Mouse (Mus musculus): Measurements from ENCODE around the gene Ppif. TPM values are rescaled to one million over a fixed set of nuclear protein-coding genes. Genes with fewer than 3 reads are reported as not detected.

Gene Ppif
- polyA plus RNA-seq, 1 experiment, result not detected

DNA sequence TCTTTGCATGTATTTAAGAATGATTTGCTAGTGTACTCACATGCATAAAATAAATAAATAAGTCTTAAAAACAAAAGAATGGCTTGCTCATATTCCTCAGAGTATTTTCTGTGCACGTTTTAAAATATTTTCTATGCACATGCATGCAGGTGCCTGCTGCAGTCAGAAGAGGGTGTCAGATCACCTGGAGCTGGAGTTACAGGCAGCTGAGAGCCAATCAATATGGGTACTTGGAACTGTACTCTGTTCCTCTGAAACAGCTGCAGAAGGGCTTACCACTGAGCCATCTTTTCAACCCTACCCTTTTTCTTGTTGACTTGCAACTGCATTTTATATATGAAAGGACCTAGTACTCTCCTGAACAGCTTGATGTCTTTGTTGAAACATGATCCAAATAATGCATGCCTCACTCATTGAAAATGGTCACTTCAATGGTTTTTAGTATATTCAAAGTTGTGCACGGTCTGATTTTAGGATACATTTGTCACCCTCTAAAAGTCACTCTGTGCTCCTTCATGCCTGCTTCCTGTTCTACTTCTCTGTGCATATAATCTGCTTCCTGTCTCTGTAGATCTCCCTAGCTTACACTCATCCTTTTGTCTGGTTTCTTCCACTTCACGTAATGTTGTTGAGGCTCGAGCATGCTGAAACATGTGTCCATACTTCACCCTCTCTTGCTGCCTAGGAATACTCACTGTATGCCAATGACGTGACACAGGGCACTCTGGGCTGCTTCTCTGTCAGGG lies 27.2 kb downstream of the Ppif start:
- TF ChIP-seq CTCF (IDR thresholded peaks at IDR 0.05; ENCODE audit: insufficient read depth, low read depth, low read length), result no peak
- no peak for TF ChIP-seq POLR2A (IDR thresholded peaks at IDR 0.05; ENCODE audit: insufficient read depth, low read depth, low read length)
- H3K4me1 ChIP-seq (ENCODE audit: control insufficient read depth, insufficient read depth, low read length), result peaks cover 38% of the 10 kb centered on the region
- H3K4me3 ChIP-seq (ENCODE audit: insufficient read depth, low read depth, low read length), result no peak overlapping the region
- H3K27ac ChIP-seq (ENCODE audit: insufficient read depth, low read depth, low read length), result no peak overlapping the region
- 92% methylated on average over 5 of the region's 5 CpGs for WGBS

GRCm38 (mm10) chr14:25725032-25725497 lies 31.1 kb downstream of the Ppif start:
- H3K27ac ChIP-seq (ENCODE audit: insufficient read depth, low read depth, low read length), result no peak overlapping the region
- H3K4me1 ChIP-seq (ENCODE audit: control insufficient read depth, insufficient read depth, low read length), result peaks cover 15% of the 10 kb centered on the region
- no peak overlapping the region for H3K4me3 ChIP-seq (ENCODE audit: insufficient read depth, low read depth, low read length)
- TF ChIP-seq CTCF (IDR thresholded peaks at IDR 0.05; ENCODE audit: insufficient read depth, low read depth, low read length) (no peak), POLR2A (IDR thresholded peaks at IDR 0.05; ENCODE audit: insufficient read depth, low read depth, low read length) (no peak)
- WGBS, result 78% methylated on average over 11 of the region's 11 CpGs

DNA sequence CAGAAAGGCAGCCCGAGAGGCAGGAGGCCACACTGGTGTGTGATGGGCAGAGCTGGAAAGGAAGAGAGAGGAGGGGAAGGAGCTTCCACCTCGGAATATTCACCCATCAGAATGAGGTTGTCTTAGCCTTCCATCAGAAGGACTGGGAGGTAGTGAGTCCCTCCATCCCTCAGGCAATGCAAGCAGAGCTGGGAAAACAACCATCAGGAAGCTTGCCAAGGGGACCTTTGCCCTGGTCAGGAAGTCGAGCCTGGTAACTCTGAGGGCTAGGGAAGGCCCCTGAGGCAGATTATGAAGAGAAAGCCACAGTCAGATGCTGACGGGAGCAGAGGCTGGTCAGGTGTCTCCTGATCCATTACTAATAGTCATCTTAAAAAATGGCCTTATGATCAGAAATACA lies 31.7 kb downstream of the Ppif start:
- Histone ChIP-seq H3K4me3 (ENCODE audit: insufficient read depth, low read depth, low read length) (no peak overlapping the region), H3K4me1 (ENCODE audit: control insufficient read depth, insufficient read depth, low read length) (peaks cover 15% of the 10 kb centered on the region), H3K27ac (ENCODE audit: insufficient read depth, low read depth, low read length) (no peak overlapping the region)
- 59% methylated on average over 4 of the region's 4 CpGs for WGBS
- TF ChIP-seq POLR2A (IDR thresholded peaks at IDR 0.05; ENCODE audit: insufficient read depth, low read depth, low read length) (no peak), CTCF (IDR thresholded peaks at IDR 0.05; ENCODE audit: insufficient read depth, low read depth, low read length) (no peak)

DNA sequence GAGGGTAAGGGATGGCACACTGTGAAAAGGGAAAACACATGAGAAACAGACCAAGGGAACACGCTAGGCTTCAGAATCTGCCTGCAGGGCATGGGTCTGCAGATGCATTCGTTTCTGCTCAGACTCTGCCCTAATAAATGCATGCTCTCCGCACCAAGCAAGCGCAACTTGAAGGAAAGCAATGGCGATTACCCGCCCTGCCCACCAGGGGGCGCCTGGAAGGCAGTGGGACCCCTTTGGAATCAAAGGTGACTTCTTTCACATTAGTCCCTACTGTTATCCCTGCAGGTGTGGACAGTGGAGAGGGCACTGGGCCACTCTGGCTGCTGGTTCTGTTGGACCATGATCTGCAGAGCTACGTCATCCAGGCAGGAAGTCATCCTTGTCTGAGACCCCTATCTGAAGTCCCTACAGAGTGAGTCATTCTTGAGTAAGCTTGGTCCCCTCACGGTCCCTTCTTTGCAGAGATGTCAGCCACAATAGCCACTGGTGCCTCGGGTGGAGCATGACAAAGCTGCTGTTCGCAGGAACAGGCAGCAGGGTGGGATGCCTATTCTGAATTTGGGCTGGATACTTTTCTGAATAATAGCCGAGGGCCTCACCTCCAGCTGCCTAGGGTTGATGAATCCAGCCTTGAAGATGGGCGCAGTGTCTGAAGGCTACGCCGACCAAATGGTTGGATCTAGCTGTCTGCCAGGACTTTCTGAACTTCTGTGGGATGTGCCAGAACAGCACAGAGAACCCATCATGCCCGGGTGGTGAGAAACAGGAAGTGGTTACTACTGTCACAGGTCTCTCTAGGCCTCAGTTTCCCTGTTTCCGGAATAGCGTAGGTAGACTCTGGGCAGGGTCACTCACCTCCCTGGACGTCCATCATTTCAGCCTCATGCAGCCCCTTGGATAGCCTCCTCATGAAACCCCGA lies 32.5 kb downstream of the Ppif start:
- H3K27ac ChIP-seq (ENCODE audit: insufficient read depth, low read depth, low read length), result no peak overlapping the region
- 64% methylated on average over 20 of the region's 20 CpGs for WGBS
- TF ChIP-seq POLR2A (IDR thresholded peaks at IDR 0.05; ENCODE audit: insufficient read depth, low read depth, low read length), result no peak
- peak; percentile 72; the same call in 1 of the 2 replicates for TF ChIP-seq CTCF (IDR thresholded peaks at IDR 0.05; ENCODE audit: insufficient read depth, low read depth, low read length)
- no peak overlapping the region for H3K4me3 ChIP-seq (ENCODE audit: insufficient read depth, low read depth, low read length)
- H3K4me1 ChIP-seq (ENCODE audit: control insufficient read depth, insufficient read depth, low read length), result peaks cover 15% of the 10 kb centered on the region

DNA sequence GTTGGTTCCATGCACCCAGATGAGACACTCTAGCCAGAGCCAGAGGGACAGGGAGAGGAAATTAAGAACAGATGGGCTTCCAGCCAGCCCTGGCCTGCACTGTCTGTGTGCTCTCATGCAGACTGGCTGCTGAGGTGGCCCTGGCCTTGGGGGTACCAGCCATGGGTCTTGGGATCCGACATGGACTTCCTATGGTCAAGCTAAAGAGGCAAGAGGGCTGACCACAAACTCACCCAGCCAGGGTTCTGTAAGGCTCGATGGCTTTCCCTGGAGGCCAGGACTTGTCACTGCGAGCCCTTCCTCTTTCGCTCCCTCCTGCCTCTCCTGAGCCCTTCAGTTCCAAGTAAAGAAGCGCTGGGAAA lies 33.2 kb downstream of the Ppif start:
- peaks cover 15% of the 10 kb centered on the region for H3K4me1 ChIP-seq (ENCODE audit: control insufficient read depth, insufficient read depth, low read length)
- WGBS, result 83% methylated on average over 5 of the region's 5 CpGs
- no peak overlapping the region for H3K27ac ChIP-seq (ENCODE audit: insufficient read depth, low read depth, low read length)
- no peak overlapping the region for H3K4me3 ChIP-seq (ENCODE audit: insufficient read depth, low read depth, low read length)
- TF ChIP-seq POLR2A (IDR thresholded peaks at IDR 0.05; ENCODE audit: insufficient read depth, low read depth, low read length), result no peak
- no peak for TF ChIP-seq CTCF (IDR thresholded peaks at IDR 0.05; ENCODE audit: insufficient read depth, low read depth, low read length)

GRCm38 (mm10) chr14:25734736-25735716 lies 41.1 kb downstream of the Ppif start:
- peaks cover 49% of the 10 kb centered on the region for H3K4me1 ChIP-seq (ENCODE audit: control insufficient read depth, insufficient read depth, low read length)
- H3K4me3 ChIP-seq (ENCODE audit: insufficient read depth, low read depth, low read length), result no peak overlapping the region
- WGBS, result 51% methylated on average over 17 of the region's 17 CpGs
- TF ChIP-seq CTCF (IDR thresholded peaks at IDR 0.05; ENCODE audit: insufficient read depth, low read depth, low read length) (no peak), POLR2A (IDR thresholded peaks at IDR 0.05; ENCODE audit: insufficient read depth, low read depth, low read length) (no peak)
- no peak overlapping the region for H3K27ac ChIP-seq (ENCODE audit: insufficient read depth, low read depth, low read length)

- 66% methylated on average over 3 of the region's 3 CpGs for WGBS
- Histone ChIP-seq H3K4me3 (ENCODE audit: insufficient read depth, low read depth, low read length) (no peak overlapping the region), H3K27ac (ENCODE audit: insufficient read depth, low read depth, low read length) (peak overlapping the region; percentile 43; the same call in 1 of the 2 replicates), H3K4me1 (ENCODE audit: control insufficient read depth, insufficient read depth, low read length) (peaks cover 53% of the 10 kb centered on the region)
- TF ChIP-seq CTCF (IDR thresholded peaks at IDR 0.05; ENCODE audit: insufficient read depth, low read depth, low read length) (no peak), POLR2A (IDR thresholded peaks at IDR 0.05; ENCODE audit: insufficient read depth, low read depth, low read length) (no peak)
Measured at GRCm38 (mm10) chr14:25736140-25736539, 42.2 kb downstream of the Ppif start.

GRCm38 (mm10) chr14:25736589-25736988 lies 42.6 kb downstream of the Ppif start:
- H3K27ac ChIP-seq (ENCODE audit: insufficient read depth, low read depth, low read length), result peak overlapping the region; percentile 43; the same call in 1 of the 2 replicates
- no peak for TF ChIP-seq CTCF (IDR thresholded peaks at IDR 0.05; ENCODE audit: insufficient read depth, low read depth, low read length)
- no peak for TF ChIP-seq POLR2A (IDR thresholded peaks at IDR 0.05; ENCODE audit: insufficient read depth, low read depth, low read length)
- H3K4me3 ChIP-seq (ENCODE audit: insufficient read depth, low read depth, low read length), result no peak overlapping the region
- peaks cover 55% of the 10 kb centered on the region for H3K4me1 ChIP-seq (ENCODE audit: control insufficient read depth, insufficient read depth, low read length)
- 16% methylated on average over 6 of the region's 6 CpGs for WGBS
